Mouse (Mus musculus) forebrain, embryonic 10.5 days (tissue): ENCODE data around the gene Srgap2. TPM values are rescaled to one million over a fixed set of nuclear protein-coding genes. Genes with fewer than 3 reads are reported as not detected.
A peak's percentile ranks its signal among the peaks of the same experiment; 100 is the strongest.
"Not testable (repeated sequence)": the region's sequence is repeated elsewhere in the genome, so short reads cannot be mapped to it uniquely, and the experiment has no call there.

Experiments
- DNase-seq: peaks from one replicate; pipeline ENCODE4 v3.0.0-alpha.2; 2017; ENCODE audit warnings: low spot score; ENCODE audit errors: extremely low spot score
- H3K27ac ChIP-seq: fragments of 300-500 bp; sonication (generic); 2 replicates; pipeline ENCODE4 v1.5.1; 2016; ENCODE audit warnings: mild to moderate bottlenecking
- H3K27me3 ChIP-seq: fragments of 300-500 bp; sonication (generic); 2 replicates; pipeline ENCODE4 v1.6.1; 2016; ENCODE audit warnings: mild to moderate bottlenecking; ENCODE audit not compliant: poor library complexity, severe bottlenecking
- H3K36me3 ChIP-seq: fragments of 300-500 bp; sonication (generic); replicated peaks from 2 replicates; pipeline ENCODE4 v1.6.1; 2016; ENCODE audit warnings: mild to moderate bottlenecking, moderate library complexity
- H3K4me1 ChIP-seq: fragments of 300-500 bp; sonication (generic); 2 replicates; pipeline ENCODE4 v1.6.1; 2016
- H3K4me3 ChIP-seq: fragments of 300-500 bp; sonication (generic); 2 replicates; pipeline ENCODE4 v1.5.1; 2016; ENCODE audit warnings: mild to moderate bottlenecking, moderate library complexity
- H3K9me3 ChIP-seq: fragments of 300-500 bp; sonication (generic); 2 replicates; pipeline ENCODE4 v1.6.1; 2016; ENCODE audit warnings: mild to moderate bottlenecking, moderate library complexity
- WGBS: fragments of 180-500 bp; shearing (Covaris S2); methylation state at CpG from one replicate; pipeline ENCODE4 v1.1.7; 2016; 5-methylcytosine and 5-hydroxymethylcytosine counted together
- polyA plus RNA-seq: library from polyadenylated mRNA; unstranded; fragments of >200 nt; fragmentation: Nextera tagmentation; extraction: Ambion mirVana; gene quantifications from 2 replicates; pipeline ENCODE4 v1.2.1, GENCODE M21; 2016

Gene Srgap2
- polyA plus RNA-seq, result 19.1 and 21.2 TPM in 2 replicates

GRCm38 (mm10) chr1:131527281-131528080 lies at the start of gene Srgap2, which contains the start of gene Fam72a:
Gene Srgap2, minus strand, starts transcription at chr1:131527352.
Gene Fam72a, plus strand, starts transcription at chr1:131527903.
- Histone ChIP-seq H3K27me3 (no peaks in the 10 kb centered on the region), H3K4me1 (peaks cover 69% of the 10 kb centered on the region), H3K4me3 (peak within 1 kb of the TSS; percentile 87), H3K27ac (peak within 1 kb of the TSS; percentile 95), H3K9me3 (no peaks in the 10 kb centered on the region), H3K36me3 (peaks cover 11% of the 10 kb centered on the region; the same call in 1 of the 2 replicates)
- WGBS, result under 1% methylated on average over 44 of the region's 44 CpGs
- DNase-seq, result peak; percentile 97

GRCm38 (mm10) chr1:131573721-131574120 lies 46.6 kb upstream of the Srgap2 start:
- Histone ChIP-seq H3K27me3 (no peaks in the 10 kb centered on the region), H3K9me3 (no peaks in the 10 kb centered on the region), H3K27ac (no peak overlapping the region), H3K4me1 (no peaks in the 10 kb centered on the region), H3K36me3 (no peaks in the 10 kb centered on the region), H3K4me3 (no peak overlapping the region)
- WGBS, result 92% methylated on average over 14 of the region's 14 CpGs
- DNase-seq, result peak; percentile 28

- Histone ChIP-seq H3K27ac (no peak overlapping the region), H3K36me3 (no peaks in the 10 kb centered on the region), H3K4me3 (no peak overlapping the region), H3K27me3 (no peaks in the 10 kb centered on the region), H3K9me3 (no peaks in the 10 kb centered on the region), H3K4me1 (no peaks in the 10 kb centered on the region)
- WGBS, result 86% methylated on average over 4 of the region's 4 CpGs
- DNase-seq, result no peak
Observed at GRCm38 (mm10) chr1:131570391-131570790, 43.2 kb upstream of the Srgap2 start.

- Histone ChIP-seq H3K4me1 (no peaks in the 10 kb centered on the region), H3K9me3 (no peaks in the 10 kb centered on the region), H3K27ac (no peak overlapping the region), H3K36me3 (no peaks in the 10 kb centered on the region), H3K4me3 (no peak overlapping the region), H3K27me3 (no peaks in the 10 kb centered on the region)
- DNase-seq, result no peak
- 93% methylated on average over 6 of the region's 6 CpGs for WGBS
Observed at GRCm38 (mm10) chr1:131569721-131570120, 42.6 kb upstream of the Srgap2 start.

- H3K4me1 ChIP-seq, H3K9me3 ChIP-seq, H3K4me3 ChIP-seq, H3K27me3 ChIP-seq, H3K27ac ChIP-seq, H3K36me3 ChIP-seq: not testable (repeated sequence)
- DNase-seq, result peak; percentile 22
- WGBS, result 34% methylated on average over 11 of the region's 11 CpGs
Observed at GRCm38 (mm10) chr1:131566056-131566455, 38.9 kb upstream of the Srgap2 start.

GRCm38 (mm10) chr1:131562081-131562480 lies 34.9 kb upstream of the Srgap2 start:
- 89% methylated on average over 2 of the region's 2 CpGs for WGBS
- no peak overlapping the region for H3K4me3 ChIP-seq
- DNase-seq, result no peak
- H3K9me3 ChIP-seq, result no peaks in the 10 kb centered on the region
- no peaks in the 10 kb centered on the region for H3K27me3 ChIP-seq
- no peaks in the 10 kb centered on the region for H3K36me3 ChIP-seq
- no peak overlapping the region for H3K27ac ChIP-seq
- H3K4me1 ChIP-seq, result no peaks in the 10 kb centered on the region

GRCm38 (mm10) chr1:131560500-131560899 lies 33.3 kb upstream of the Srgap2 start:
- H3K4me1 ChIP-seq, result no peaks in the 10 kb centered on the region
- no peaks in the 10 kb centered on the region for H3K36me3 ChIP-seq
- no peaks in the 10 kb centered on the region for H3K9me3 ChIP-seq
- H3K4me3 ChIP-seq, result no peak overlapping the region
- H3K27ac ChIP-seq, result no peak overlapping the region
- H3K27me3 ChIP-seq, result no peaks in the 10 kb centered on the region
- no peak for DNase-seq

- Histone ChIP-seq H3K9me3 (no peaks in the 10 kb centered on the region), H3K27me3 (no peaks in the 10 kb centered on the region), H3K4me3 (peak overlapping the region; percentile 27), H3K4me1 (peaks cover 7% of the 10 kb centered on the region), H3K36me3 (no peaks in the 10 kb centered on the region), H3K27ac (peak overlapping the region; percentile 77)
- peak; percentile 81 for DNase-seq
- WGBS, result 21% methylated on average over 13 of the region's 13 CpGs
Observed at GRCm38 (mm10) chr1:131555042-131555812, 28.1 kb upstream of the Srgap2 start.

GRCm38 (mm10) chr1:131553428-131553827 lies 26.3 kb upstream of the Srgap2 start:
- Histone ChIP-seq H3K27ac (no peak overlapping the region), H3K9me3 (no peaks in the 10 kb centered on the region), H3K36me3 (no peaks in the 10 kb centered on the region), H3K4me1 (peaks cover 14% of the 10 kb centered on the region), H3K4me3 (no peak overlapping the region), H3K27me3 (no peaks in the 10 kb centered on the region)
- DNase-seq, result no peak

GRCm38 (mm10) chr1:131551956-131552355 lies 24.8 kb upstream of the Srgap2 start:
- WGBS, result 88% methylated on average over 2 of the region's 2 CpGs
- Histone ChIP-seq H3K4me1 (peaks cover 23% of the 10 kb centered on the region), H3K27ac (no peak overlapping the region), H3K4me3 (no peak overlapping the region), H3K9me3 (no peaks in the 10 kb centered on the region), H3K27me3 (no peaks in the 10 kb centered on the region), H3K36me3 (no peaks in the 10 kb centered on the region)
- no peak for DNase-seq

- 61% methylated on average over 8 of the region's 8 CpGs for WGBS
- Histone ChIP-seq H3K4me3 (no peak overlapping the region), H3K9me3 (no peaks in the 10 kb centered on the region), H3K27me3 (no peaks in the 10 kb centered on the region), H3K27ac (0 out of 2 replicates have a peak overlapping the region, but pooled peaks have one; percentile 4), H3K4me1 (peaks cover 20% of the 10 kb centered on the region), H3K36me3 (no peaks in the 10 kb centered on the region)
- DNase-seq, result no peak
Observed at GRCm38 (mm10) chr1:131548494-131549365, 21.6 kb upstream of the Srgap2 start.
